Mouse (Mus musculus) cerebellum, adult 11 months (tissue): ENCODE results near the gene Parp16.
A peak's percentile ranks its signal among the peaks of the same experiment; 100 is the strongest.
"Not testable (repeated sequence)": the region's sequence is repeated elsewhere in the genome, so short reads cannot be mapped to it uniquely, and the experiment has no call there.

Source experiments
- DNase-seq: peaks from one replicate; pipeline ENCODE4 v3.0.0; 2022

Parp16 gene

DNA sequence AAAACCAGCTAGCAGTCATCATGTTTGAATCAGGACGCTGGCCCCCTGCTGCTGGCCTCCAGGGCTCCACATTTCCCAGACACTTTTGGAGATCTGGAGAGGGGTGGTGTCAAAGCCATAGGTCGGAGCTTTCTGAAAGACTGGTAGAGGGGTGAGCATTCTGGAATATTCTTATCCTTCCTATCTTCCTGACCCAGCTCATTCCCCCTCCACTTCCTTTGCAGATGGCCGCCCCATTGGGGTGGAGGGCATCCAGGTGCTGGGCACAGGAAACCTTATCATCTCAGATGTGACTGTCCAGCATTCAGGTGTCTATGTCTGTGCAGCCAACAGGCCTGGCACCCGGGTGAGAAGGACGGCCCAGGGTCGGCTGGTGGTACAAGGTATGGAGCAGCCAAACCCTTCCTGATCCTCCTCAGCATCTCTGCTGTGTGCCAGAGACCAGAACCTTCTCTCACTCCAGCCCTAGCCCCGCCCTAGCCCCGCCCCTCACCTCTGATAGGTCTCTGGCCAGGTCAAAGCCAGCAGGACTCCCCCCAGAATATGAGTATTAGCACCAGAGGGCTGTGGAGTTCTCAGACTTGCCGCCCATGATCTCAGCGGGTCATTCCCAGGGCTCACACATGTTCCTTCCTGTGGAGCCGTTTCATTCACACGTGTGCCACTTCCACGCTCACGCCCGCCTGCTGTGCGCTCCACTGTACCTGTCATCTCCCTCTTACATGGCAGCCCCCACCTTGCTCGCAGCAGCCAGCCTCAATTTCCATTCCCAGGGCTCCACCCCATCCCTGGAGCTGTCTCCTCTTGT, 15.1 kb upstream of the Parp16 start:
- DNase-seq = no peak

GRCm38 (mm10) chr9:65188599-65188998, 6.6 kb upstream of the Parp16 start:
- peak; percentile 79 for DNase-seq

DNA sequence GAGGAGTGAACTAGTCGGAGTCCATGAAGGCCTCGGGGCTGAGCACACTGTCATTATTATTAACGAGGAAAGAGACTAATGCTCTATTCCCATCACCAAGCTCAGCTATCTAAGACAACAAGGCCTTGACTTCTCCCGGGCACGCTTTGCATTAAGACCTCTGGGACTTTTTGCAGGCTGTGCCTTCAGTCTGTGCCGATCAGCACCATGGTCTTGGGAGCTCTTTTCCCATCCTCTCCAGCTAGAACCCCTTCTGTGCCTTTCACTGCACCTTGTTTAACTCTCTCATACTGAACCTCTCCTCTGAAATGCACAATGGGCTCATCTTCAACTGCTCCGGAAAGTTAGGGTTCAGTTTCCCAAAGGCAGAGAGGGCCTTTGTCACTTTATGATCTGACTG, 4.8 kb upstream of the Parp16 start:
- DNase-seq = no peak

- no peak for DNase-seq
Observed at GRCm38 (mm10) chr9:65191389-65191754, 3.8 kb upstream of the Parp16 start.

DNA sequence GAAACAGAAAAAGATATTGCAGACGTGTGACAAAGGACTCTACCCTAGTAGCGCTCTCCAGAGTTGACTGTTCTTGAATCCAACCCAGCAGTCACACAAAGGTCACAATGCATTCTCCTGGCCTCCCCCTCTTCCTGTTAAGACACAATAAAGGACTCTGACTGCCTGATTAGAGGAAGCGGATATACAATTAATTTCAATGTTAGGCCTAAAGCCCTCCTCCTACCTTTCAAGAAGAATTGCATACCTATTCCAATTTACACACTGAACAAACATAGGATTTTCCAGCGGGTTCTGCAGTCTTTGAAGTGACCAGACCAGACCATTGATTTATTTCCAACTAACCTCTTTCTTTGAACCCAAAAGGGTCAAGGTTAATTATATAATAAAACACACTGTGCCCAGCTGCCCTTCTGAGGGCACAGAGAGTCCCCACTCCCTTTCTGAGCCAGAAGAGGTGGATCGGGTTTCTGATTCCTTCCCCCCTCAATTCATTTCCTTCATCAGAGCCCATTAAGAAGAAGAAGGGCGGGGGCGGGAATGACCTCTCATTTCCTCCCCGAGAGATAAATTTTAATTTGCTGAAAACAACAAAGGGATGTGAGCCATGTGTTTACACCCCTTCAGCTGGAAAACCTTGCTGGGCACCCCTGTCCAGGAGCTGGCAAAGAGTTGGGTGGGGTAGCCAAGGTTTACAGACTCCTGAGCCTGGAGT, 3.2 kb upstream of the Parp16 start:
- DNase-seq = no peak

DNA sequence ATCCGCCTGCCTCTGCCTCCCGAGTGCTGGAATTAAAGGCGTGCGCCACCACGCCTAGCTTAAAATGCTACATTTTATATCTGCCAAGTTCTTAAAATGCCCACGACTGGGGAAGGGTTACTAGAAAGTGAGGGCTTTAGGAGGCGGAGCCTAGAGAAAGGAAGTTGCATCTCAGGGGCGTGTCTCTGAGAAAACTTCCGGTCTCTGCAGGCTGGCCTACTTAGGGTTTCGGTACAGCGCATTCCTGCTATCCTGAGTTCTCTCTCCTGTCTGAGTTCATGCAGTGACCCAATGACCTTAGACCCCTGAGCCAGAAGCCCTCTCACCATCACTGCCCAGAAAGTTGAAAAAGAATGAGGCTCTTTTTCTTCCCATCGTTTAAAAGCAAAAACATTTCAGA, 1.9 kb upstream of the Parp16 start:
- no peak for DNase-seq

- peak; percentile 31 for DNase-seq
Observed at GRCm38 (mm10) chr9:65195621-65195981, 448 bp downstream of the Parp16 start.

- DNase-seq = no peak
Observed at GRCm38 (mm10) chr9:65195982-65196737, 1.0 kb downstream of the Parp16 start.

GRCm38 (mm10) chr9:65196738-65197569, 1.8 kb downstream of the Parp16 start:
- DNase-seq = peak; percentile 93

DNA sequence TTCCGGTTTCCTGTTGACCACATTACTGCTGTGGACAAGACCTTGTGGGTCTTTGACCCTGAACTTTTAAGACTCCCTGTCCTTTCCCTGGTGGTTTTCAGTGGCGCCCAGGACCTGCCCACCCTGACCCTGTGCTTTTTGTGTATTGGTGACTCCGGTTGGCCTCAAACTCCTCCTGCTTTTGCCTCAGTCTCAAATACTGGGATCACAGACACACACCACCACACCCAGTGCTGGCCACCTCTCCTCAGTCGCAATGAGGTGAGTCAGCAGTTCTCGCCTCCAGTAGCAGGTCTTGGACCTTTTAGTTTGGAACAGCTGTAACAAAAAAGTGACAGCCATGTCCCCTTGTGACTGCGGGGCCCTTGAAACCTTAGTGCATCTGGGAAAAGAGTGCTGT, 2.7 kb downstream of the Parp16 start:
- no peak for DNase-seq

- no peak for DNase-seq
Observed at GRCm38 (mm10) chr9:65199723-65200122, 4.6 kb downstream of the Parp16 start.

- no peak for DNase-seq
Observed at GRCm38 (mm10) chr9:65200606-65201005, 5.5 kb downstream of the Parp16 start.

DNA sequence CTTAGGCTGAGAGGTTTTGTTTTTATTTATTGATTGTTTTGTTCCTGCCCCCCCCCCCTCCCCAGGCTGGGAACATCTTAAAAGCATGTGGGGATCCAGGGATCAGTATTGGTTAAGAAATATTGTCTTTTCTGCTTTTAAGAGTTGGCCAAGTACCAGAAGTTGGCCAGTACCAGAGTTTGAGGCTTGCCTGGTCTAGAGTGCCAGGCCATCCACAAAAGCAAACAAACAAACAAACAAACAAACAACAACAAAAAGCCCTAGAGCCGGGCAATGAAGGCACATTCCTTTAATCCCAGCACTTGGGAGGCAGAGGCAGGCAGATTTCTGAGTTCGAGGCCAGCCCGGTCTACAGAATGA, 5.8 kb downstream of the Parp16 start:
- DNase-seq = no peak

GRCm38 (mm10) chr9:65201381-65202164, 6.4 kb downstream of the Parp16 start:
- peak; percentile 82 for DNase-seq

DNA sequence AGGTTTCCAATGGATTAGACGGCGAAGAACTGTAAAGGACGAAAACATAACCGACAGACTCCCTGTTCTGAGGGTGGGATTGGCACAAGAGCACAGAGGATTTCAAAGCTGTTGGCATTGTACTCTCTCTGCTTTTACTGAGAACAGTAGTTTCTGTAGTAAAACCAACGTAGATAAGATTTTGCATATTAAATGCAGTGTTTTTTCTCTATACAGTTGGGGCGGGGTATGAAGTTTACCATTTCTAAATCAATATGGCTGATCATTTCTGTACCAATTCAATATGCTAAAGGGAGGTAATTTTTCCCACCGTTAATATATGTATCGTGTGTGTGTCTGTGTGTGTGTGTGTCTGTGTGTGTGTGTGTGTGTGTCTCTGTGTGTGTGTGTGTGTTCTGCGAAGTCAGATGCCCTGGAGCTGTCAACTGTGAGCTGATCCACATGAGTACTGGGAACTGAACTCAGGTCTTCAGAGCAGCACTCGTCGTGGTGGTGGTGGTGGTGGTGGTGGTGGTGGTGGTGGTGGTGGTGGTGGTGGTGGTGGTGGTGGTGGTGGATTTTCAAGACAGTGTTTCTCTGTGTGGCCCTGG, 7.1 kb downstream of the Parp16 start:
- no peak for DNase-seq

DNA sequence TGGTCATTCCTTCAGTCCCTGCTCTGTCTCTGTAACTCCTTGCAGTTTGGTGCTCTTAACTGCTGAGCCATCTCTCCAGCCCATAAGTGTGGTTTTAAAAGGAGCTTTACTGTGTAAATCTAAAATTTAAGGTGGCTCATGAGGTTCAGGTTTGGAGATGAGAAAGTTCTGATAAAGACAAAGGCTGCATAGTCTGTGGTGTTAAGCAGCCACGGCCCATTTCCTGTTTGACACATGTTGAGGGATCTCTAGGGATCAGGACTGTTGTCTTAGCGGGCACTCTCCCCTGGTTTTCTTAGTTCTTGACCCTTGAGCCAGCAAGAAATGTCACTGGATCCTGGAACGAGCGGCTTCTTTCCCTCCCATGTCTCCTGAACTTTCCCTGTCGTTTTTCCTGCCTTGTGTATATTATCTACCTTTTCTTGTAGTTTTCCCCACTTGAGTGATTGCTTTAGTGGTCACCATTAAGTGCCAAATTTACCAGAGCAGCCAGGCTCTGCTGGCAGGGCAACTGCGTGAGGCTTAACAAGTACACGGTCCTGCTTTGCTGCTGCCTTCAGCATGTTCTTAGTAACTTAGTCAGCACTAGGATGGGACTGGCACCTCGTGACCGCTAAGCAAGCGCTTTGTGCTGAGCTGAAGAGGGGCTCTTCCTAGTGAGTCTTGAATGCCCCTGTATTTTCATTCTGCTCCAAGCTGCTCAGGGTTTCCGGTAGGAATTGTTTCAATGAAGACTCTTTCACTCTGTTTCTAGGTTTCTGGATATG, 10.1 kb downstream of the Parp16 start:
- no peak for DNase-seq

DNA sequence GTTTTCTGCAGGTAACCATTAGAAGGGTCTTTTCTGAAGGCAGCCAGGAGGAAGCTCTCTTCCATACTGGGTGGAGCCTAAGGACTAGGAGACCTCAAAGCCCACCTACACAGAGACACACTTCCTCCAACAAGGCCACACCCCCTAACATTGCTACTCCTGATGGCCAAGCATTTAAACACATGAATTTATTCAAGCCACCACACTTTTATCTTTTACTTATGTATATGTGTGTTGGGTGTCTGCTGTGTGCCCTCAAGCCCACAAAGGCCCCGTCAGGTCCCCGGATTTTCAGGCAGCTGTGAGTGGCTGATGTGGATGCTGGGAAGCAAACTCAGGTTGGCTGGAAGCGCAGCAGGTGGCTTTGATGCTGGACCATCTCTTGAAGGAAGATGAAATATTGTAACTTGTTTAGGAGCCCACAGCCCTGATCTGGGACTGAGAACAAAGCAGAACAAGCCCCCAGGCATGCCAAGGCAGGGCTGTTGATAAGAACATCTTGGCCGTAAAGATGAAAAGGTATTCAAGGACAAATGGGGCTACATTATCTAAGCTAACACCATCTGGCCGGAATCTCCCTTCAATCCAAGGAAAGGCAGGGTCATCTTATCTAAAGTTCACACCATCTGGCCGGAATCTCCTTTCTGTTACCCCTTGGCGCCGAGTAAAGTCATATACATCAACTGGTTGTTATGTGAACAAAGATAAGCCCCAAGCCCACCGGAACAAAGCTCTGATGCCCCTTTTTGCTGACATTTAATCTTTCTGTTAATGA, 12.1 kb downstream of the Parp16 start:
- not testable (repeated sequence) for DNase-seq

- no peak for DNase-seq
Observed at GRCm38 (mm10) chr9:65208293-65209179, 13.4 kb downstream of the Parp16 start.

DNA sequence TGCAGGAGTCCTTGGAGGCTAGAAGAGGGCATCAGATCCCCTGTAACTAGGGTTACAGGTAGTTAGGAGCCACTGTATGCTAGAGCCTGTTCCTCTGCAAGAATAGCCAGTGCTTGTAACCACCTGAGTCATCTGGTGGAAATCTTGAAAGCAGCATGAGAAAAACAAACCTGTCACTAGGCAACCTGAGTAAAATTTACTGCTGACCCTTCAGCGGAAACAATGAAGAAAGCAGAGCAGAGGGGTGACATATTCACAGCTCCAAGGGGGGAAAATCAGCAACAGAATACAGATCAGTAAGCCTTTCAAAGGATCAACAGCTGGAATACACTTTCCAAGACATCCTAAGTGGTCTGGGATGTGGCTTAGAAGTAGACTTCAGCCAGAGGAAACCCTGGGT, 16.4 kb downstream of the Parp16 start:
- no peak for DNase-seq
